Mouse (Mus musculus): Measurements from ENCODE around the gene Stard8. TPM values are rescaled to one million over a fixed set of nuclear protein-coding genes. Genes with fewer than 3 reads are reported as not detected.

Gene Stard8
- polyA plus RNA-seq, 1 experiment from 2014 or later, result 7.4 TPM

- Histone ChIP-seq H3K9ac (no peak overlapping the region), H3K27ac (no peak overlapping the region), H3K4me3 (replicated peaks) (no peak overlapping the region), H3K36me3 (no peaks in the 10 kb centered on the region), H3K9me3 (no peaks in the 10 kb centered on the region), H3K4me1 (no peaks in the 10 kb centered on the region), H3K4me2 (no peak overlapping the region), H3K27me3 (replicated peaks) (peaks cover 4% of the 10 kb centered on the region; the same call in 1 of the 2 replicates)
- WGBS, result 34% methylated on average over 4 of the region's 4 CpGs
- peak; percentile 9; the same call in 1 of the 2 replicates for ATAC-seq (ENCODE audit: insufficient read depth, low FRiP score, low read depth)
These were observed 45.1 kb downstream of the Stard8 start for GRCm38 (mm10) chrX:99048111-99048510.

- H3K9ac ChIP-seq, result no peak overlapping the region
- no peak overlapping the region for H3K27ac ChIP-seq
- H3K27me3 ChIP-seq (replicated peaks), result no peaks in the 10 kb centered on the region
- 50% methylated on average over 5 of the region's 5 CpGs for WGBS
- no peak for ATAC-seq (ENCODE audit: insufficient read depth, low FRiP score, low read depth)
- no peaks in the 10 kb centered on the region for H3K4me1 ChIP-seq
- no peaks in the 10 kb centered on the region for H3K9me3 ChIP-seq
- no peak overlapping the region for H3K4me2 ChIP-seq
- H3K36me3 ChIP-seq, result no peaks in the 10 kb centered on the region
- H3K4me3 ChIP-seq (replicated peaks), result no peak overlapping the region
These were observed 46.2 kb downstream of the Stard8 start for GRCm38 (mm10) chrX:99049247-99049646.

- no peak for ATAC-seq (ENCODE audit: insufficient read depth, low FRiP score, low read depth)
- H3K9me3 ChIP-seq, result no peaks in the 10 kb centered on the region
- H3K27me3 ChIP-seq (replicated peaks), result 0 out of 2 replicates have a peak, but pooled peaks cover 3% of the 10 kb centered on the region
- H3K4me2 ChIP-seq, result no peak overlapping the region
- H3K9ac ChIP-seq, result no peak overlapping the region
- no peaks in the 10 kb centered on the region for H3K4me1 ChIP-seq
- H3K4me3 ChIP-seq (replicated peaks), result no peak overlapping the region
- H3K27ac ChIP-seq, result no peak overlapping the region
- no peaks in the 10 kb centered on the region for H3K36me3 ChIP-seq
- WGBS, result 75% methylated on average over 10 of the region's 10 CpGs
These were observed 47.9 kb downstream of the Stard8 start for GRCm38 (mm10) chrX:99050736-99051481.

GRCm38 (mm10) chrX:99052255-99052654 is 49.2 kb downstream of the Stard8 start:
- Histone ChIP-seq H3K9ac (no peak overlapping the region), H3K36me3 (no peaks in the 10 kb centered on the region), H3K27me3 (replicated peaks) (0 out of 2 replicates have a peak, but pooled peaks cover 3% of the 10 kb centered on the region), H3K4me1 (no peaks in the 10 kb centered on the region), H3K27ac (no peak overlapping the region), H3K4me2 (no peak overlapping the region), H3K9me3 (no peaks in the 10 kb centered on the region), H3K4me3 (replicated peaks) (no peak overlapping the region)
- 71% methylated on average over 7 of the region's 7 CpGs for WGBS
- ATAC-seq (ENCODE audit: insufficient read depth, low FRiP score, low read depth), result no peak

- H3K9me3 ChIP-seq, result no peaks in the 10 kb centered on the region
- H3K9ac ChIP-seq, result no peak overlapping the region
- ATAC-seq (ENCODE audit: insufficient read depth, low FRiP score, low read depth), result no peak
- no peak overlapping the region for H3K27ac ChIP-seq
- WGBS, result 67% methylated on average over 7 of the region's 7 CpGs
- no peaks in the 10 kb centered on the region for H3K4me1 ChIP-seq
- H3K4me2 ChIP-seq, result no peak overlapping the region
- H3K36me3 ChIP-seq, result no peaks in the 10 kb centered on the region
- H3K4me3 ChIP-seq (replicated peaks), result no peak overlapping the region
- 0 out of 2 replicates have a peak, but pooled peaks cover 9% of the 10 kb centered on the region for H3K27me3 ChIP-seq (replicated peaks)
These were observed 51.5 kb downstream of the Stard8 start for GRCm38 (mm10) chrX:99054512-99054911.

- no peak overlapping the region for H3K27ac ChIP-seq
- H3K4me3 ChIP-seq (replicated peaks), result no peak overlapping the region
- H3K4me2 ChIP-seq, result no peak overlapping the region
- H3K36me3 ChIP-seq, result no peaks in the 10 kb centered on the region
- no peak for ATAC-seq (ENCODE audit: insufficient read depth, low FRiP score, low read depth)
- 62% methylated on average over 6 of the region's 6 CpGs for WGBS
- no peaks in the 10 kb centered on the region for H3K4me1 ChIP-seq
- H3K9me3 ChIP-seq, result no peaks in the 10 kb centered on the region
- no peak overlapping the region for H3K9ac ChIP-seq
- 0 out of 2 replicates have a peak, but pooled peaks cover 9% of the 10 kb centered on the region for H3K27me3 ChIP-seq (replicated peaks)
These were observed 54.9 kb downstream of the Stard8 start for GRCm38 (mm10) chrX:99057772-99058440.

GRCm38 (mm10) chrX:99059119-99059518 is 56.1 kb downstream of the Stard8 start:
- no peaks in the 10 kb centered on the region for H3K4me1 ChIP-seq
- no peak overlapping the region for H3K27ac ChIP-seq
- H3K9me3 ChIP-seq, result no peaks in the 10 kb centered on the region
- no peak overlapping the region for H3K4me3 ChIP-seq (replicated peaks)
- 0 out of 2 replicates have a peak, but pooled peaks cover 9% of the 10 kb centered on the region for H3K27me3 ChIP-seq (replicated peaks)
- no peak for ATAC-seq (ENCODE audit: insufficient read depth, low FRiP score, low read depth)
- H3K9ac ChIP-seq, result no peak overlapping the region
- no peak overlapping the region for H3K4me2 ChIP-seq
- no peaks in the 10 kb centered on the region for H3K36me3 ChIP-seq
- WGBS, result 25% methylated on average over 4 of the region's 4 CpGs

- no peak overlapping the region for H3K27ac ChIP-seq
- no peaks in the 10 kb centered on the region; the same call in 1 of the 2 replicates for H3K27me3 ChIP-seq (replicated peaks)
- 90% methylated on average over 9 of the region's 9 CpGs for WGBS
- ATAC-seq (ENCODE audit: insufficient read depth, low FRiP score, low read depth), result no peak
- no peak overlapping the region for H3K4me2 ChIP-seq
- H3K36me3 ChIP-seq, result no peaks in the 10 kb centered on the region
- H3K4me3 ChIP-seq (replicated peaks), result no peak overlapping the region
- H3K9ac ChIP-seq, result no peak overlapping the region
- H3K4me1 ChIP-seq, result no peaks in the 10 kb centered on the region
- H3K9me3 ChIP-seq, result no peaks in the 10 kb centered on the region
These were observed 62.5 kb downstream of the Stard8 start for GRCm38 (mm10) chrX:99065582-99065981.

GRCm38 (mm10) chrX:99066550-99066949 is 63.5 kb downstream of the Stard8 start:
- Histone ChIP-seq H3K9ac (no peak overlapping the region), H3K4me1 (no peaks in the 10 kb centered on the region), H3K4me3 (replicated peaks) (no peak overlapping the region), H3K4me2 (no peak overlapping the region), H3K36me3 (no peaks in the 10 kb centered on the region), H3K27me3 (replicated peaks) (no peaks in the 10 kb centered on the region; the same call in 1 of the 2 replicates), H3K9me3 (no peaks in the 10 kb centered on the region), H3K27ac (no peak overlapping the region)
- 80% methylated on average over 9 of the region's 9 CpGs for WGBS
- no peak for ATAC-seq (ENCODE audit: insufficient read depth, low FRiP score, low read depth)

GRCm38 (mm10) chrX:99067232-99067631 is 64.2 kb downstream of the Stard8 start:
- no peaks in the 10 kb centered on the region for H3K4me1 ChIP-seq
- no peak overlapping the region for H3K4me2 ChIP-seq
- no peak for ATAC-seq (ENCODE audit: insufficient read depth, low FRiP score, low read depth)
- no peaks in the 10 kb centered on the region; the same call in 1 of the 2 replicates for H3K27me3 ChIP-seq (replicated peaks)
- no peak overlapping the region for H3K4me3 ChIP-seq (replicated peaks)
- no peak overlapping the region for H3K9ac ChIP-seq
- 81% methylated on average over 7 of the region's 7 CpGs for WGBS
- H3K36me3 ChIP-seq, result no peaks in the 10 kb centered on the region
- H3K9me3 ChIP-seq, result no peaks in the 10 kb centered on the region
- no peak overlapping the region for H3K27ac ChIP-seq

- Histone ChIP-seq H3K4me2 (no peak overlapping the region), H3K9ac (no peak overlapping the region), H3K4me1 (no peaks in the 10 kb centered on the region), H3K27me3 (replicated peaks) (no peaks in the 10 kb centered on the region; the same call in 1 of the 2 replicates), H3K4me3 (replicated peaks) (no peak overlapping the region), H3K36me3 (no peaks in the 10 kb centered on the region), H3K9me3 (no peaks in the 10 kb centered on the region), H3K27ac (no peak overlapping the region)
- ATAC-seq (ENCODE audit: insufficient read depth, low FRiP score, low read depth), result no peak
- 61% methylated on average over 8 of the region's 9 CpGs for WGBS
These were observed 64.7 kb downstream of the Stard8 start for GRCm38 (mm10) chrX:99067671-99068151.

GRCm38 (mm10) chrX:99071188-99071587 is 68.1 kb downstream of the Stard8 start:
- no peak for ATAC-seq (ENCODE audit: insufficient read depth, low FRiP score, low read depth)
- Histone ChIP-seq H3K4me3 (replicated peaks) (no peak overlapping the region), H3K27ac (no peak overlapping the region), H3K9ac (no peak overlapping the region), H3K27me3 (replicated peaks) (no peaks in the 10 kb centered on the region), H3K4me2 (no peak overlapping the region), H3K36me3 (no peaks in the 10 kb centered on the region), H3K9me3 (no peaks in the 10 kb centered on the region), H3K4me1 (no peaks in the 10 kb centered on the region)
- WGBS, result 92% methylated on average over 7 of the region's 7 CpGs
